Mouse (Mus musculus) forebrain, embryonic 14.5 days (tissue): ENCODE results near the gene Abi3. TPM values are rescaled to one million over a fixed set of nuclear protein-coding genes. Genes with fewer than 3 reads are reported as not detected.

ENCODE experiments used
- ATAC-seq: fragments of 200-750 bp; cut with Nextera tagmentation; 2 replicates; pipeline ENCODE4 v1.8.0; 2017; ENCODE audit warnings: mild to moderate bottlenecking, moderate library complexity
- DNase-seq: peaks from one replicate; pipeline ENCODE4 v3.0.0-alpha.2; 2015; ENCODE audit warnings: low spot score
- H3K27ac ChIP-seq: fragments of 300-500 bp; sonication (generic); 2 replicates; pipeline ENCODE4 v1.5.1; 2014; ENCODE audit warnings: low read depth, mild to moderate bottlenecking, control low read depth, low read length, moderate library complexity
- H3K27me3 ChIP-seq: fragments of 300-500 bp; sonication (generic); replicated peaks from 2 replicates; pipeline ENCODE4 v1.6.1; 2014; ENCODE audit warnings: low read length, control low read depth, mixed read lengths; ENCODE audit not compliant: control insufficient read depth, insufficient read depth
- H3K36me3 ChIP-seq: fragments of 300-500 bp; sonication (generic); 2 replicates; pipeline ENCODE4 v1.6.1; 2014; ENCODE audit warnings: low read length, control low read depth; ENCODE audit not compliant: control insufficient read depth, insufficient read depth
- H3K4me1 ChIP-seq: fragments of 300-500 bp; sonication (generic); 2 replicates; pipeline ENCODE4 v1.6.1; 2014; ENCODE audit warnings: antibody characterized with exemption, low read length, control low read depth; ENCODE audit not compliant: control insufficient read depth, insufficient read depth
- H3K4me2 ChIP-seq: fragments of 300-500 bp; sonication (generic); 2 replicates; pipeline ENCODE4 v1.6.1; 2014; ENCODE audit warnings: mild to moderate bottlenecking, control low read depth, low read length
- H3K4me3 ChIP-seq: fragments of 300-500 bp; sonication (generic); 2 replicates; pipeline ENCODE4 v1.5.1; 2014; ENCODE audit warnings: low read depth, low read length, control low read depth
- H3K9ac ChIP-seq: fragments of 300-500 bp; sonication (generic); 2 replicates; pipeline ENCODE4 v1.6.1; 2014; ENCODE audit warnings: mild to moderate bottlenecking, low read length, control low read depth, moderate library complexity
- H3K9me3 ChIP-seq: fragments of 300-500 bp; sonication (generic); replicated peaks from 2 replicates; pipeline ENCODE4 v1.6.1; 2016; ENCODE audit warnings: low read length, control low read depth, mixed read lengths; ENCODE audit not compliant: control insufficient read depth
- WGBS: fragments of 180-500 bp; shearing (Covaris S2); extraction: QIAGEN DNeasy Blood & Tissue Kit; methylation state at CpG from one replicate; pipeline ENCODE4 v1.1.7; 2014; 5-methylcytosine and 5-hydroxymethylcytosine counted together
- polyA plus RNA-seq: library from polyadenylated mRNA; unstranded; fragments of >200 nt; fragmentation: Nextera tagmentation; extraction: Ambion mirVana; gene quantifications from 2 replicates; pipeline ENCODE4 v1.2.1, GENCODE M21; 2014

Gene Abi3
- polyA plus RNA-seq, 1 experiment from 2014 or later = 0.50 TPM

GRCm38 (mm10) chr11:95809603-95810002 lies 32.7 kb downstream of the Abi3 start:
- H3K4me2 ChIP-seq = no peak overlapping the region
- no peak overlapping the region for H3K4me3 ChIP-seq
- H3K36me3 ChIP-seq = no peaks in the 10 kb centered on the region
- WGBS = 20% methylated on average over 5 of the region's 5 CpGs
- no peak overlapping the region for H3K27ac ChIP-seq
- H3K9me3 ChIP-seq = no peaks in the 10 kb centered on the region
- DNase-seq (no peak), ATAC-seq (no peak)
- no peak overlapping the region for H3K9ac ChIP-seq
- no peaks in the 10 kb centered on the region for H3K27me3 ChIP-seq
- no peaks in the 10 kb centered on the region for H3K4me1 ChIP-seq

- no peak for ATAC-seq
- H3K9ac ChIP-seq = no peak overlapping the region
- DNase-seq = no peak
- H3K9me3 ChIP-seq = no peaks in the 10 kb centered on the region
- no peaks in the 10 kb centered on the region for H3K4me1 ChIP-seq
- 83% methylated on average over 5 of the region's 5 CpGs for WGBS
- H3K4me3 ChIP-seq = no peak overlapping the region
- H3K27me3 ChIP-seq = no peaks in the 10 kb centered on the region
- no peak overlapping the region for H3K4me2 ChIP-seq
- no peaks in the 10 kb centered on the region for H3K36me3 ChIP-seq
- no peak overlapping the region for H3K27ac ChIP-seq
Measured at GRCm38 (mm10) chr11:95808448-95809011, 33.7 kb downstream of the Abi3 start.

GRCm38 (mm10) chr11:95807884-95808283 lies 34.4 kb downstream of the Abi3 start:
- H3K27ac ChIP-seq = no peak overlapping the region
- no peak overlapping the region for H3K4me2 ChIP-seq
- H3K4me1 ChIP-seq = no peaks in the 10 kb centered on the region
- H3K36me3 ChIP-seq = no peaks in the 10 kb centered on the region
- H3K4me3 ChIP-seq = no peak overlapping the region
- WGBS = 93% methylated on average over 5 of the region's 5 CpGs
- ATAC-seq (no peak), DNase-seq (no peak)
- H3K27me3 ChIP-seq = no peaks in the 10 kb centered on the region
- no peak overlapping the region for H3K9ac ChIP-seq
- no peaks in the 10 kb centered on the region for H3K9me3 ChIP-seq

GRCm38 (mm10) chr11:95805527-95805926 lies 36.7 kb downstream of the Abi3 start:
- H3K27ac ChIP-seq = no peak overlapping the region
- H3K36me3 ChIP-seq = no peaks in the 10 kb centered on the region
- H3K4me2 ChIP-seq = no peak overlapping the region
- no peaks in the 10 kb centered on the region for H3K4me1 ChIP-seq
- H3K9me3 ChIP-seq = no peaks in the 10 kb centered on the region
- H3K9ac ChIP-seq = no peak overlapping the region
- no peak overlapping the region for H3K4me3 ChIP-seq
- no peaks in the 10 kb centered on the region for H3K27me3 ChIP-seq
- ATAC-seq (no peak), DNase-seq (no peak)
- WGBS = 69% methylated on average over 3 of the region's 3 CpGs

- H3K9ac ChIP-seq = no peak overlapping the region
- DNase-seq (no peak), ATAC-seq (no peak)
- H3K27ac ChIP-seq = no peak overlapping the region
- 78% methylated on average over 5 of the region's 5 CpGs for WGBS
- H3K4me1 ChIP-seq = no peaks in the 10 kb centered on the region
- no peak overlapping the region for H3K4me2 ChIP-seq
- H3K9me3 ChIP-seq = no peaks in the 10 kb centered on the region
- no peaks in the 10 kb centered on the region for H3K36me3 ChIP-seq
- no peak overlapping the region for H3K4me3 ChIP-seq
- H3K27me3 ChIP-seq = no peaks in the 10 kb centered on the region
Measured at GRCm38 (mm10) chr11:95805010-95805409, 37.3 kb downstream of the Abi3 start.

GRCm38 (mm10) chr11:95795582-95795981 lies 46.7 kb downstream of the Abi3 start:
- DNase-seq (no peak), ATAC-seq (no peak)
- Histone ChIP-seq H3K4me3 (no peak overlapping the region), H3K4me2 (no peak overlapping the region), H3K27me3 (peaks cover 8% of the 10 kb centered on the region; the same call in 1 of the 2 replicates), H3K27ac (no peak overlapping the region), H3K9me3 (no peaks in the 10 kb centered on the region), H3K9ac (no peak overlapping the region), H3K36me3 (no peaks in the 10 kb centered on the region), H3K4me1 (peaks cover 4% of the 10 kb centered on the region; the same call in 1 of the 2 replicates)
- 76% methylated on average over 5 of the region's 5 CpGs for WGBS

GRCm38 (mm10) chr11:95794201-95794600 lies 48.1 kb downstream of the Abi3 start:
- no peaks in the 10 kb centered on the region for H3K9me3 ChIP-seq
- peaks cover 4% of the 10 kb centered on the region; the same call in 1 of the 2 replicates for H3K4me1 ChIP-seq
- peaks cover 8% of the 10 kb centered on the region; the same call in 1 of the 2 replicates for H3K27me3 ChIP-seq
- no peak overlapping the region for H3K4me3 ChIP-seq
- 83% methylated on average over 5 of the region's 5 CpGs for WGBS
- no peak overlapping the region for H3K27ac ChIP-seq
- DNase-seq = no peak
- H3K9ac ChIP-seq = no peak overlapping the region
- H3K36me3 ChIP-seq = no peaks in the 10 kb centered on the region
- H3K4me2 ChIP-seq = no peak overlapping the region
- ATAC-seq = no peak

- Histone ChIP-seq H3K27me3 (peaks cover 8% of the 10 kb centered on the region; the same call in 1 of the 2 replicates), H3K4me1 (peaks cover 4% of the 10 kb centered on the region; the same call in 1 of the 2 replicates), H3K27ac (no peak overlapping the region), H3K4me3 (no peak overlapping the region), H3K36me3 (no peaks in the 10 kb centered on the region), H3K9ac (no peak overlapping the region), H3K9me3 (no peaks in the 10 kb centered on the region), H3K4me2 (no peak overlapping the region)
- 91% methylated on average over 8 of the region's 8 CpGs for WGBS
- ATAC-seq = no peak
- DNase-seq = no peak
Measured at GRCm38 (mm10) chr11:95792950-95793509, 49.2 kb downstream of the Abi3 start.

GRCm38 (mm10) chr11:95791787-95792186 lies 50.5 kb downstream of the Abi3 start:
- Histone ChIP-seq H3K4me2 (no peak overlapping the region), H3K27me3 (peaks cover 5% of the 10 kb centered on the region; the same call in 1 of the 2 replicates), H3K9me3 (no peaks in the 10 kb centered on the region), H3K36me3 (no peaks in the 10 kb centered on the region), H3K27ac (no peak overlapping the region), H3K4me3 (no peak overlapping the region), H3K4me1 (peaks cover 4% of the 10 kb centered on the region; the same call in 1 of the 2 replicates), H3K9ac (no peak overlapping the region)
- ATAC-seq = no peak
- DNase-seq = peak; percentile 57
- WGBS = 82% methylated on average over 13 of the region's 13 CpGs
